Mouse (Mus musculus): Measurements from ENCODE around the gene Tmem131. TPM values are rescaled to one million over a fixed set of nuclear protein-coding genes. Genes with fewer than 3 reads are reported as not detected.
A peak's percentile ranks its signal among the peaks of the same experiment; 100 is the strongest.
"Not testable (repeated sequence)": the region's sequence is repeated elsewhere in the genome, so short reads cannot be mapped to it uniquely, and the experiment has no call there.

Gene Tmem131
- total RNA-seq, 2 experiments from 2014 or later = 53.4 to 55.8 TPM

GRCm38 (mm10) chr1:36895452-36895851, 48.0 kb downstream of the Tmem131 start:
- no peak for DNase-seq (ENCODE audit: low spot score in 2 of 2)
- intact Hi-C loops (cut with DNase I) = no loop called here

GRCm38 (mm10) chr1:36894136-36894535, 49.3 kb downstream of the Tmem131 start:
- intact Hi-C loops (cut with DNase I) = no loop called here
- DNase-seq (ENCODE audit: low spot score in 2 of 2) = no peak

DNA sequence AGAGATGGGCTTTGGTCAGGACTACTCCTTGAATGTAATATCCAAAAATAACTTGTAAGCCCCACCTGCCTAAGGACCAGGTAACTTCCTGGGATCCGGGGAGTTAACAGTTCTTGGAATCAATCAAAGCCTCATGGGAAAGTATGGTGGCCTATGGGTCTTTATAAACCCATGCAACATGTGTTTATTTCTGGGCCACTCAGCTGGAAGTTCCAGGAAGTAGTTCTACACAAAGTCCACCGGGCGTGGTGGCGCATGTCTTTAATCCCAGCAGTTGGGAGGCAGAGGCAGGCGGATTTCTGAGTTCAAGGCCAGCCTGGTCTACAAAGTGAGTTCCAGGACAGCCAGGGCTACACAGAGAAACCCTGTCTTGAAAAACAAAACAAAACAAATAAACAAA, 49.7 kb downstream of the Tmem131 start:
- intact Hi-C loops (cut with DNase I) = not testable (repeated sequence)

DNA sequence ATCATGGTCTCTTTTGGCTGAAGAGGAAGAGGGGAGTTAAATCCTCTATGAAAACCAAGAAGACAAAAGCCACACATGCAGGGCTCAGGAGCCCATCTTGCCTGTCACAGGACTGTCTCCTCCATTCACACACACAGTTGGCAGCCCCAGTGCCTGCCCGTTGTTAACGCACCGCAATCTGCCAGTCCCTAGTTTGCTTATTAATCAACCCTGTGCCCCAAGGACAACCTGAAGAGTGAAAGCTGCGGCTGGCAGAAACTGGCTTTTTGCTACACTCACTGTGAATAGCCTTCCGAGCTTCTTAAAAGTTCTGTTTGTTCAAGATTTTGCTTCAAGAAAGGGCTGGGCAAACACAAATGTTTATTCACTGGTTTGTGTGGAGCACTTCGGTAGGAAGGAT, 50.3 kb downstream of the Tmem131 start:
- intact Hi-C loops (cut with DNase I) = no loop called here
- no peak for DNase-seq (ENCODE audit: low spot score in 2 of 2)

More for the DNA sequence above, 49.7 kb downstream of the Tmem131 start:
- not testable (repeated sequence) for DNase-seq (ENCODE audit: low spot score in 2 of 2)

- intact Hi-C loops (cut with DNase I) = no loop called here
- DNase-seq (ENCODE audit: low spot score in 2 of 2) = no peak
Measured at GRCm38 (mm10) chr1:36892461-36892860, 51.0 kb downstream of the Tmem131 start.

DNA sequence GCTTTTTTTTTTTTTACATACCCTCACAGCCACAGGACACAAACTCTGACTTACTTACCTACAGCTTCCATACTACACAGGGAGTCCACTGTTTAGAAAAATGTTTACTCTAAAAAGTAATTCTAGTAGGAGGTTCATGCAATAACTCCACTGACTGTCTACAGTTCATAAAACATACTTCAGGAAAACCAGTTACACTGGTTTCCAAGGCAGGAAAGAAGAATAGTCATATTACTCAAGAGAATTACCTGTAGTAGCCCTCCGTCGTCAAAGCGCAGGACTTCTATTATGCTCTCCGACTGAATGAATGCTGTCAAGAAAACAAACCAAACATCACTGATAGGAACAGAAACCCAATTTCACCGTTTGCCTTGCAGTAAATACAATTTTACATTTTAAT, 54.5 kb downstream of the Tmem131 start:
- intact Hi-C loops (cut with DNase I) = no loop called here
- DNase-seq (ENCODE audit: low spot score in 2 of 2) = no peak

- intact Hi-C loops (cut with DNase I) = no loop called here
- no peak for DNase-seq (ENCODE audit: low spot score in 2 of 2)
Measured at GRCm38 (mm10) chr1:36887172-36887571, 56.3 kb downstream of the Tmem131 start.

DNA sequence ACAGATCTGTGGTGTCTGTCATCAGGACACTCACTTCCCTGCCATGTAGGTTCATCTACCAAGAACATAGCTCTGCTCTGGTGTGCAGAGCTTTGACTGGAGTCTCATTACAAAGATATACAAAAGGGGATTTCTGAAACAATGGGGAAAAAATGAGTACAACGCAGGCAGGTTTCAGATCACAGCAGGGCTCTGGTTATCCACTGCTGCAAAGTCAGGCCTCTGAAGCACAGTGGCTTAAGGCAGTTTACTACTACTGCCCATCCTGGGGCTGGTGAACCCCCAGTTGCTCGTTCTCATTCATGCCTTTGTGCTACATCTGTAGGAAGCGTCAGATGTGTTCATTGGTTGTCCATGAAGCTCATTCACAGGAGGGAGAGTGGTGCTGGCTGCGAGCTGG, 57.0 kb downstream of the Tmem131 start:
- DNase-seq (ENCODE audit: low spot score in 2 of 2) = no peak
- intact Hi-C loops (cut with DNase I) = no loop called here

- intact Hi-C loops (cut with DNase I) = no loop called here
- DNase-seq (ENCODE audit: low spot score in 2 of 2) = no peak
Measured at GRCm38 (mm10) chr1:36884536-36884935, 58.9 kb downstream of the Tmem131 start.

DNA sequence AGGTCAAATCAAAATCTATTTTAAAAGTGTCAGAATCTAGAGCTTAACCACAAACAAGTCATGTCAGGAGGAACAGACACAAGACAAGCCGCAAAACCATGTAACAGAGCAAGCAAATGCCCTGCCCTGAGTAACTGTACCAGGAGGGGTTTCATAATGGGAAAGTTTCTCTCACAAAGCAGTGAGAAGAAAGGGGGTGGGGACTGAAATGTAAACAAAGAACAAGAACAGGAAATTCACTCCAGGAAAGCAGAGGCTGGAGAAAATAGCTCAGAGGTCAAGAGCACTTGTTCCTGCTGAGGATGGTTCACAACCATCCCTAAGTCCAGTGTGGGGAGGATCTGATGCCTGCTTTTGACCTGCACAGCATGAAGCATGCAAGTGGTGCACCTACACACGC, 59.7 kb downstream of the Tmem131 start:
- DNase-seq (ENCODE audit: low spot score in 2 of 2) = no peak
- intact Hi-C loops (cut with DNase I) = no loop called here

DNA sequence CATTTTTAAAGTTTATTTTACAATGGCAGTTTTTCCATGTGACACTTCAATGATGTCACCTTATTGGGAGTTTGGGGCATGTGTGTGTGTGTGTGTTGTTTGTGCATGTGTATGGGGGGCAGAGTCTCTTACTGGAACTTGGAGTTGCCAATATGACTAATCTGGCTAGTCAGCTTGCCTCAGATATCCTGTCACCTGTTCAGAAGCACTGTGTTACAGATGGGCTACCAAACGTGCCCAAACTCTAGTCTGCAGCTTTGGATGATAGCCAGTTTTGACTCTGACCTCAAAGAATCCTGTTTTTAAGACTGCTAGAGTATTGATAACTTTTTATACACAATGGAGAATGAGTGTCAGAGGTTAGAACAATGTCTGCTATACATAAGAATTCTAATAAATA, 64.3 kb downstream of the Tmem131 start:
- intact Hi-C loops (cut with DNase I) = no loop called here
- no peak for DNase-seq (ENCODE audit: low spot score in 2 of 2)

DNA sequence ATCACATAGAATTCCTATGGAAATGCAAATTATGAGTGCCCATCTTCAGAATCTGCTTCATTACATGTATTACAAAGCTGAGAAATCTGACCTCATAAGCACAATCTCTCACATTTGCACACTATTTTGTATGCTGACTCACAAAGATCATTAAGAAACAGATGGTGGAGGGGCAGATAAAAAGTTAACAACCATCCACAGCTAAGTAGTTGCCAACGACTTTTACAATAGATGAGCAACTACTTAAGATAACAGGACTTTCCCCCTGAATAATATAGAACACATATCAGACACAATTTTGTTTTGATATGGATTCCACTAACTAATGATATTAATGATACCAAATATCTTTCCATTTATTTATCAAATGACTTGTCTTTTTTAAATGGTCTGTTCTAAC, 66.3 kb downstream of the Tmem131 start:
- no peak for DNase-seq (ENCODE audit: low spot score in 2 of 2)
- intact Hi-C loops (cut with DNase I) = no loop called here

DNA sequence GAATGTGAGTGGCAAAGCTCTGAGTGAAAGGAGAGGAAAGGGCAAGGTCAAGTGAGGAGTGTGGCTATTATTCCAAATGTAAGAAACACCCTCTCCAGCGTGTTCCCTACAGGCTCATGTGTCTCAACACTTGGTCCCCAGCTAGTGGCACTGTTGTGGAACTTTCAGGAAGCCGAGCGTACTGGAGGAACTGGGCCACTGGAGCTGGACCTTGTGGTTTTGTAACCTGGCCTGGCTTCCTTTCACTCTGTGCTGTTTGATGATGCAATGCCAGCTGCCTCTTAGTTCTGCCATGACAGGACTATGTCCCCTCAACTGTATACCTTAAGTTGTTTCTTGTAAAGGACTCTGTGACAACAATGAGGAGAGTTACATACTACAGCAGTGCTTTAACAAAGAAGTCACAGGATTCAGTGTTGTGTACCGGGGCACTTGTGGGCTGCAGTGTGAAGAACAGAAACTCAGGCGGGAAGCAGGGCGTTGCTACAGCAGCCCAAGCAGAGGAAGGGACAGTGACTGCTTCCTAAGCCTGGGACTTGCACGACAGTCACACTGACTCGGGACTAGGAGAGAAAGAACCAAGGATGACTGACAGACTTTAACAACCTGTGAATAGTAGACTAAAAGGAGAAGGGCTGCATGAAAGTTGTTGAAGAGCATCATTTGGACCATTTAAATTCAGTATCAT, 68.4 kb downstream of the Tmem131 start:
- DNase-seq (ENCODE audit: low spot score in 2 of 2) = no peak
- intact Hi-C loops (cut with DNase I) = no loop called here

- DNase-seq (ENCODE audit: low spot score in 2 of 2) = no peak
- intact Hi-C loops (cut with DNase I) = no loop called here
Measured at GRCm38 (mm10) chr1:36871238-36871637, 72.2 kb downstream of the Tmem131 start.

GRCm38 (mm10) chr1:36870518-36870917, 72.9 kb downstream of the Tmem131 start:
- intact Hi-C loops (cut with DNase I) = no loop called here
- no peak for DNase-seq (ENCODE audit: low spot score in 2 of 2)

GRCm38 (mm10) chr1:36864757-36865156, 78.7 kb downstream of the Tmem131 start:
- intact Hi-C loops (cut with DNase I) = no loop called here
- peak in 1 of 2 experiments; percentile 64 for DNase-seq (ENCODE audit: low spot score in 2 of 2)

DNA sequence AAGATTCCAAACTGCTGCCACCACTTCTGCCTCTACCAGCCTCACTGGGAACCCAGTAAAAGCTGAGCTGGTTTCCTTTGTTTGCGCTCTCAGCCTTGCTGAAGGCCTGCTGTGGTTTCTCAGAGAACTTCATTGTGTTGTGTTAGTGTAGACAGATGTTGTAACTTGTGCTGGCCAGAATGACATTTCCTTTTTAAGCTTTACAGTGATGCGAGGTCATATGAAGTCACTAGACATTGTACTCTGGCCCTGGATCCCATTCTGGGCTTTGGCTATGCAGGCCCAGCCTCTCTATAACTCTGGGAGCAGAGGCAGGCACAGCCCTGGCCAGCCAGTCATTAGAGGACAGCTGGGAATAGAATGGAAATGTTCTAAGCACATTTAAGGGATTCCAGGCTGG, 81.7 kb downstream of the Tmem131 start:
- no peak for DNase-seq (ENCODE audit: low spot score in 2 of 2)
- intact Hi-C loops (cut with DNase I) = no loop called here

GRCm38 (mm10) chr1:36860876-36861275, 82.6 kb downstream of the Tmem131 start:
- no peak for DNase-seq (ENCODE audit: low spot score in 2 of 2)
- intact Hi-C loops (cut with DNase I) = no loop called here

DNA sequence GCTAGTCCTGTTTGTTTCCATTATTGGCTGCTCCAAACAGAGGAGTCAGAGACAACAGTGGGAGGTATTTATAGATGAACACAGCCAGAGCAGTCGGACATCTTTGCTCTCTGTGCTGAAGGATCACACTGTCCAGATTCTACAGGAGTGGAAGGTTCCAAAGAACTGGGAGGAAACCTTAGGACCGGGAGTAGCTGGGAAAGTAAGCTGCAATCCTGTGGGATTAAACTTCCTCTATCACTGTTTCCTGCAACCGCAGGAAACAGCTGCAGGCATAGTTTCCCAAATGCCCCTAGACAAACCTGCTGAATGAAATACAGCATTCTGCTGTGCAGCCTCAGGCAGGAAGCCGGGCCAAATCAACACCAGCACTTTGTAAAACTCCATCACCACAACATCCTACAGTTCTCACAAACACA, 83.0 kb downstream of the Tmem131 start:
- intact Hi-C loops (cut with DNase I) = no loop called here
- DNase-seq (ENCODE audit: low spot score in 2 of 2) = no peak

- DNase-seq (ENCODE audit: low spot score in 2 of 2) = no peak
- intact Hi-C loops (cut with DNase I) = no loop called here
Measured at GRCm38 (mm10) chr1:36857081-36857480, 86.4 kb downstream of the Tmem131 start.

DNA sequence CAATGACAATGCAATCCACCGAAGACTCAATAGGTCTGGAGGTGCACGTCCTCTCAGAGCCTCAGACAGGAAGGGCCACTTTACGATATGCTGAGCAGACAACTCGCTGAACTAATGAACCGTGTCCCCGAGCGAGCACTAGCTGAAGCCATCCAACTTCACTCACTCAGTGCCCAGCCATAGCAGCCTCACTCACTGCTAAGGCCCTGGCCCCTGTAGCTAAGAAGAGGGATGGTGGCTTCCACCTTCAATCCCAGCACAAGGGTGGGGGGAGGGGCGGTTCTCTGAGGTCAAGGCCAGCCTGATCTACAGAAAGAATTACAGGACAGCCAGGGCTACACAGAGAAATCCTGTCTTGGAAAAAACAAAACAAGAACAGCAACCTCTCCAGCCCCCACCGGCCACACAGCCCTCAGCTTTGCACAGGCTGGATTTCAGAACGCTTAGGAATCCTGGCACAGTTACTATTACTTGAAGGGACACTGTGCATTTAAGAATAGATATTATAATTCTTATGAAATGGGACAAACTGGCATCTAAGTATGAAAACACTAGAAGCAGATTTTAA, 89.2 kb downstream of the Tmem131 start:
- intact Hi-C loops (cut with DNase I) = no loop called here

GRCm38 (mm10) chr1:36852085-36852484, 91.4 kb downstream of the Tmem131 start:
- no peak for DNase-seq (ENCODE audit: low spot score in 2 of 2)
- intact Hi-C loops (cut with DNase I) = no loop called here

More for the DNA sequence above, 89.2 kb downstream of the Tmem131 start:
- no peak for DNase-seq (ENCODE audit: low spot score in 2 of 2)
